Mouse (Mus musculus): ENCODE results near the gene Galnt2. TPM values are rescaled to one million over a fixed set of nuclear protein-coding genes. Genes with fewer than 3 reads are reported as not detected.

The Galnt2 gene
- total and polyA plus RNA-seq, 3 experiments = 18.6 to 27.3 (median 23.6) TPM

DNA sequence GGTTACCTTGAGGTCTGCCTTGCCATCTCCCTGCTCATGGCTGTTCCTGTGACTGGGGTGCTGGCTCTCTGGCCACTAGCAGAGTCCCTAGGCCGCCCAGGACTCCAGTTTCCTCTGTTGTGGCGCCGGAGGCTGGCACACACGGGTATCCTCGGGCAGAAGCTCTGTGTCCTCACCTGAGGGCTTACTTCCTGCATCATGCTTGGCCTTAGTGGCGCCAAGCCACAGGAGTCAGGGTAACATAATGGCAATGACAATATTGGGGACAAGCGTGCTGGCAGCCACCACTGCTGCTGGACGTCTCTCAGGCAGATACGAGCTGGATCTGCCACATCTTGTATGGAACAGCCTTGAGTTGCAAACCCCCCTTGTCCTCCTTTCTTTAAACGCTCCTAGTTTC, 81.0 kb downstream of the Galnt2 start (continued):
- TF ChIP-seq TBP (conservative IDR thresholded peaks at IDR 0.05; ENCODE audit: low read depth, low read length) = no peak
- TF ChIP-seq RCOR1 (conservative IDR thresholded peaks at IDR 0.05; ENCODE audit: low read depth, low read length) = no peak

DNA sequence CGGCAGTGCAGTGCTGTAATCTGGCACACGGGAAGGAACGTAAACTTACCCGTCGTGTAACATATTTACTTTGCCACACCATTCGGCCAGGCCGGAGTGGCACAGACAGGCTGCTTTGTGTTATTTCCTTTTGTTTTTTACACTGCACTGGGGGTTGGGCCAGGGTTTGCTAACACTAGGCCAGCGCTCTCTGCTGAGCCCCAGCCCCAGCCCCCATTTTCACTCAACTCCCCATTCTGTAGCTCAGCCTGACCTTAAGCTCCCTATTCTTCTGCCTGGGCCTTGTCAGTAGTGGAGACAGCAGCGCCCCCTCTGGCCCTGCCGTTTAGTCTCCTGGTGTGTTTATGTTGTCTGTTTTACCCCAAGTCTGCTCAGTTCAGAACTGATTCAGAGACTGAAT, 83.6 kb downstream of the Galnt2 start:
- Histone ChIP-seq H3K9me3 (replicated peaks; ENCODE audit: low read length) (no peaks in the 10 kb centered on the region), H3K79me2 (replicated peaks; ENCODE audit: control insufficient read depth, extremely low read depth, insufficient read depth, poor library complexity, severe bottlenecking) (no peaks in the 10 kb centered on the region), H3K27me3 (replicated peaks) (no peaks in the 10 kb centered on the region), H3K27ac (ENCODE audit: insufficient read depth, low read depth) (no peak overlapping the region), H3K4me3 (replicated peaks in 1 of 3; ENCODE audit: low read depth in 2 of 3, low read length in 2 of 3, poor library complexity in 1 of 3) (no peak overlapping the region), H3K36me3 (replicated peaks in 1 of 2; ENCODE audit: control insufficient read depth in 1 of 2, insufficient read depth in 1 of 2, low read length in 1 of 2) (peaks cover 3 to 76% of the 10 kb centered on the region in 2 experiments), H3K4me1 (ENCODE audit: control insufficient read depth in 1 of 2, insufficient read depth in 2 of 2) (peaks cover 0 to 27% of the 10 kb centered on the region in 2 experiments; a peak in 2 of 4 replicates), H3K9ac (ENCODE audit: insufficient read depth, low read depth) (no peak overlapping the region), H3K4me2 (ENCODE audit: insufficient read depth, low read depth, poor library complexity, severe bottlenecking) (no peak overlapping the region)
- peak; percentile 12 for DNase-seq (ENCODE audit: extremely low read depth)
- peak; percentile 14; the same call in 1 of the 2 replicates for TF ChIP-seq SMC3 (IDR thresholded peaks at IDR 0.05; ENCODE audit: low read depth, low read length)
- no peak for TF ChIP-seq MAFK (IDR thresholded peaks at IDR 0.05; ENCODE audit: insufficient replicate concordance, low read length)
- TF ChIP-seq CTCF (conservative IDR thresholded peaks at IDR 0.05 in 1 of 2, IDR thresholded peaks at IDR 0.05 in 1 of 2; ENCODE audit: low read depth in 2 of 2, low read length in 2 of 2) = peak in 1 of 2 experiments; percentile 35; a peak in 2 of 4 replicates
- TF ChIP-seq RAD21 (IDR thresholded peaks at IDR 0.05; ENCODE audit: low read depth, low read length) = peak; percentile 22
- no peak for TF ChIP-seq NELFE (IDR thresholded peaks at IDR 0.05; ENCODE audit: low read depth, low read length)
- in situ Hi-C loops (cut with MboI; ENCODE audit: low pct_ligation_motif_present, low pct_unique_long_range_greater_than_20kb, low sequenced_read_pairs) (no loop called here), dilution Hi-C loops (cut with MboI; ENCODE audit: extremely low pct_ligation_motif_present, extremely low pct_unique_long_range_greater_than_20kb, low sequenced_read_pairs) (no loop called here)

DNA sequence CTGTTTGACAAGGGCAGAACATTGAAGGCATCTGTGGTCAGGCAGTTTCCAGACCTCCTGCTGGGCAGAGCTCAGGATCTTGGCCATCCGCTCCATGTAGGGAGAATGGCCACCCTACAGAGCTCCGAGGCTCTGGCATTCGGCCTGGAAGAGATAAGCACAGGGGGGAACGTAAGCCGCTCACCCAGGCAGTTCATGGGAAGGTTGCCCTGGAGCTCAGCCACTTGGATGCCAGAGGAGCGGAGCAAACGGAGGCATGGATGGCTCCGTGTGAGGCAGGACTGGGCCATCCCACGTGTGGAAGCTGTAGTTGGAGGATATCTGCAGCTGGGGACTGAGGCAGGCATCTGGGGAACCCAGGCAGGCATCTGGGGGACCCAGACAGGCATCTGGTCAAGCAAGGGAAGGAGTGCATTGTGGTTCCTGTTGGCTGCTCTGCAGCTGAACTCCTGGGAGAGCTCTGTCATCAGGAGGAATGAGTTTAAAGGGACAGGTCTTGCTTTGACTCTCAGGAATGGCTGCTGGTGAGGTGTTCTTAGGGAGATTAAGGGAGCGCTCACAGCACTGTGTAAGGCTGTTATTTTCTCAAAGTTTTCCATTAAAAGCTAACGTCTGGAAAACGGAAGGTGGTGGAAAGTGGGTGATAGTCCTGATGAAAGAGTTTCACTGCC, 85.4 kb downstream of the Galnt2 start:
- no peak for DNase-seq (ENCODE audit: extremely low read depth)
- in situ Hi-C loops (cut with MboI; ENCODE audit: low pct_ligation_motif_present, low pct_unique_long_range_greater_than_20kb, low sequenced_read_pairs) = no loop called here

More for the DNA sequence above, 85.4 kb downstream of the Galnt2 start:
- peaks cover 0 to 28% of the 10 kb centered on the region in 2 experiments; a peak in 2 of 4 replicates for H3K4me1 ChIP-seq (ENCODE audit: control insufficient read depth in 1 of 2, insufficient read depth in 2 of 2)
- H3K9ac ChIP-seq (ENCODE audit: insufficient read depth, low read depth) = no peak overlapping the region
- dilution Hi-C loops (cut with MboI; ENCODE audit: extremely low pct_ligation_motif_present, extremely low pct_unique_long_range_greater_than_20kb, low sequenced_read_pairs) = no loop called here
- no peak overlapping the region for H3K27ac ChIP-seq (ENCODE audit: insufficient read depth, low read depth)
- H3K36me3 ChIP-seq (replicated peaks in 1 of 2; ENCODE audit: control insufficient read depth in 1 of 2, insufficient read depth in 1 of 2, low read length in 1 of 2) = peaks cover 3 to 74% of the 10 kb centered on the region in 2 experiments
- no peaks in the 10 kb centered on the region for H3K79me2 ChIP-seq (replicated peaks; ENCODE audit: control insufficient read depth, extremely low read depth, insufficient read depth, poor library complexity, severe bottlenecking)
- H3K27me3 ChIP-seq (replicated peaks) = no peaks in the 10 kb centered on the region
- no peaks in the 10 kb centered on the region for H3K9me3 ChIP-seq (replicated peaks; ENCODE audit: low read length)
- H3K4me2 ChIP-seq (ENCODE audit: insufficient read depth, low read depth, poor library complexity, severe bottlenecking) = no peak overlapping the region
- no peak for TF ChIP-seq CHD2 (IDR thresholded peaks at IDR 0.05; ENCODE audit: low read length)
- no peak for TF ChIP-seq NELFE (IDR thresholded peaks at IDR 0.05; ENCODE audit: low read depth, low read length)
- TF ChIP-seq MEF2A (IDR thresholded peaks at IDR 0.05; ENCODE audit: borderline replicate concordance, low read depth, low read length) = no peak
- no peak for TF ChIP-seq JUN (IDR thresholded peaks at IDR 0.05; ENCODE audit: insufficient read depth, low read depth, low read length)
- TF ChIP-seq GABPA (IDR thresholded peaks at IDR 0.05; ENCODE audit: insufficient replicate concordance, low read depth, low read length) = no peak
- no peak for TF ChIP-seq ETS1 (conservative IDR thresholded peaks at IDR 0.05; ENCODE audit: low read depth, low read length)
- no peak for TF ChIP-seq PAX5 (IDR thresholded peaks at IDR 0.05; ENCODE audit: low read length)
- no peak for TF ChIP-seq POLR2A (IDR thresholded peaks at IDR 0.05; ENCODE audit: low read depth, low read length)
- no peak for TF ChIP-seq MXI1 (IDR thresholded peaks at IDR 0.05; ENCODE audit: low read depth, low read length)
- no peak for TF ChIP-seq ZKSCAN1 (IDR thresholded peaks at IDR 0.05; ENCODE audit: borderline replicate concordance, low read depth, low read length)
- no peak for TF ChIP-seq TBP (conservative IDR thresholded peaks at IDR 0.05; ENCODE audit: low read depth, low read length)
- no peak for TF ChIP-seq NRF1 (IDR thresholded peaks at IDR 0.05; ENCODE audit: low read depth, low read length)
- TF ChIP-seq KAT2A (IDR thresholded peaks at IDR 0.05; ENCODE audit: insufficient replicate concordance, low read length) = no peak
- no peak for TF ChIP-seq UBTF (IDR thresholded peaks at IDR 0.05; ENCODE audit: low read depth, low read length)
- no peak overlapping the region for H3K4me3 ChIP-seq (replicated peaks in 1 of 3; ENCODE audit: low read depth in 2 of 3, low read length in 2 of 3, poor library complexity in 1 of 3)

Measured in CH12.LX (cell line).